Mouse (Mus musculus) cerebellum, adult 2 months (tissue): ENCODE measurements around the gene Zcchc8.

ENCODE experiments used
- CTCF ChIP-seq: fragments of 200-500 bp; IDR thresholded peaks from 2 replicates; pipeline ENCODE4 v1.5.1; 2011; ENCODE audit warnings: low read depth, mild to moderate bottlenecking, control low read depth, low read length, moderate library complexity, borderline replicate concordance; ENCODE audit not compliant: insufficient read depth
- POLR2A ChIP-seq: fragments of 200-500 bp; IDR thresholded peaks from 2 replicates; pipeline ENCODE4 v1.6.1; 2011; ENCODE audit warnings: low read length, control low read depth, borderline replicate concordance; ENCODE audit not compliant: insufficient read depth

DNA sequence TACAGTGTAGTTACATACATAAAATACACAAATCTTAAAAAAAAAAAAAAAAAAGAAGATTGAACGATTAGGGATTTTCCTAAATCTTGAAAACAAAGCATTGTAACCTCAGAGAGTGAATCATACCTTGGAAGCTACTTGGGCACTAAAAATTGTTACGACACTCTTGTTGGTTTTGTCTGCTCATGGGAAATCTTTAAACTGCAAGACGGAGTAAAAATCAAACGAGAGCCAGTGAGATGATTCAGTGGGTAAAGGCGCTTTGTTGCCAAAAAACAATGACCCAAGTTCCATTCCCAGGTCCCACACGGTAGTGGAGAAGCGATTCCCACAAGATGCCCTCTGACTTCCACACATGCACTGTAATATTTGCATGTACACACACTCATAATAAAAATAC is 24.7 kb downstream of the Zcchc8 start:
- no peak for TF ChIP-seq CTCF
- TF ChIP-seq POLR2A: no peak
